Mouse (Mus musculus) testis, adult 2 months (tissue): ENCODE measurements around the gene Olfr679. TPM values are rescaled to one million over a fixed set of nuclear protein-coding genes. Genes with fewer than 3 reads are reported as not detected.
"Not testable (repeated sequence)": the region's sequence is repeated elsewhere in the genome, so short reads cannot be mapped to it uniquely, and the experiment has no call there.

ENCODE experiments used
- H3K27ac ChIP-seq: fragments of 200-500 bp; 2 replicates; pipeline ENCODE4 v1.5.1; 2012; ENCODE audit warnings: low read depth, low read length; ENCODE audit not compliant: control insufficient read depth, insufficient read depth
- H3K27me3 ChIP-seq: fragments of 200-500 bp; 2 replicates; pipeline ENCODE4 v1.6.1; 2012; ENCODE audit warnings: mild to moderate bottlenecking, low read length, moderate library complexity; ENCODE audit not compliant: control insufficient read depth, insufficient read depth
- H3K36me3 ChIP-seq: fragments of 200-500 bp; 2 replicates; pipeline ENCODE4 v1.6.1; 2012; ENCODE audit warnings: mild to moderate bottlenecking, low read length; ENCODE audit not compliant: control insufficient read depth, insufficient read depth
- H3K4me1 ChIP-seq: fragments of 200-500 bp; 2 replicates; pipeline ENCODE4 v1.6.1; 2012; ENCODE audit warnings: low read length; ENCODE audit not compliant: control insufficient read depth, insufficient read depth
- H3K4me3 ChIP-seq: fragments of 200-500 bp; 2 replicates; pipeline ENCODE4 v1.5.1; 2012; ENCODE audit warnings: low read depth, mild to moderate bottlenecking, low read length, moderate library complexity, mixed read lengths; ENCODE audit not compliant: control insufficient read depth
- CTCF ChIP-seq: fragments of 200-500 bp; IDR thresholded peaks from 2 replicates; pipeline ENCODE4 v1.5.1; 2012; ENCODE audit warnings: low read depth, mild to moderate bottlenecking, inconsistent platforms, low read length, moderate library complexity; ENCODE audit not compliant: control insufficient read depth, insufficient read depth, insufficient replicate concordance
- POLR2A ChIP-seq: fragments of 200-500 bp; IDR thresholded peaks from 2 replicates; pipeline ENCODE4 v1.6.1; 2012; ENCODE audit warnings: low read depth, mild to moderate bottlenecking, inconsistent platforms, low read length, moderate library complexity; ENCODE audit not compliant: control insufficient read depth
- polyA plus RNA-seq: library from polyadenylated mRNA; depleted of rRNA; stranded (reverse); fragments of >200 nt; gene quantifications from 2 replicates; pipeline ENCODE4 v1.2.3, GENCODE M21; 2012; rRNA removed

Gene Olfr679
- not detected in 2 replicates for polyA plus RNA-seq

DNA sequence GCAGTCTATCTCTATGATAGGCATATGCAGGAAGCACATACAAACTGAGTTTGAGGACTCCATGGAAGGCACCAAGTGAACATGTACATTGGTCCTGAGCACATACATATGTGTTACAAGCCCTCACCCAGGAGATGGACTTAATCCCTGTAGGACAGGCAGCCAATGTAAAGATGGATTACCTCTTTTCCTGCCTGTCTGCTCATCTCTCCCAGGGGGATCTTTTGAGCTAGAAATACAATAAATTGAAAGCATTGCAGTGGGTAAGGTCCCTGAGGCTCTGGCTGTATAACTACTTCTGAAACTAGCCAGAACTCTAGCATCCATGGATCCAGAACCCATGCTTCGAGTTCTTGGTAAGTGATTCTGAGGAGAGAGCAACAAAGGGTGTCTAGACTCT is at the start of gene Olfr679:
Gene Olfr679 (plus strand): TSS at position 301 of the 400 bp plus-strand sequence.
- H3K4me3 ChIP-seq = no peak within 1 kb of the TSS

GRCm38 (mm10) chr7:105032398-105032797 is 48.6 kb upstream of the Olfr679 start, which contains the start of gene Olfr676:
Gene Olfr676, plus strand, starts transcription at chr7:105032698.
- Histone ChIP-seq H3K36me3 (no peaks in the 10 kb centered on the region), H3K4me1 (no peaks in the 10 kb centered on the region), H3K4me3 (no peak within 1 kb of the TSS), H3K27ac (no peak within 1 kb of the TSS), H3K27me3 (no peaks in the 10 kb centered on the region)
- TF ChIP-seq CTCF = no peak

More for the DNA sequence above, at the start of gene Olfr679:
- no peaks in the 10 kb centered on the region for H3K4me1 ChIP-seq
- no peak within 1 kb of the TSS for H3K27ac ChIP-seq
- no peaks in the 10 kb centered on the region for H3K36me3 ChIP-seq
- TF ChIP-seq CTCF (no peak), POLR2A (no peak)
- H3K27me3 ChIP-seq = no peaks in the 10 kb centered on the region

DNA sequence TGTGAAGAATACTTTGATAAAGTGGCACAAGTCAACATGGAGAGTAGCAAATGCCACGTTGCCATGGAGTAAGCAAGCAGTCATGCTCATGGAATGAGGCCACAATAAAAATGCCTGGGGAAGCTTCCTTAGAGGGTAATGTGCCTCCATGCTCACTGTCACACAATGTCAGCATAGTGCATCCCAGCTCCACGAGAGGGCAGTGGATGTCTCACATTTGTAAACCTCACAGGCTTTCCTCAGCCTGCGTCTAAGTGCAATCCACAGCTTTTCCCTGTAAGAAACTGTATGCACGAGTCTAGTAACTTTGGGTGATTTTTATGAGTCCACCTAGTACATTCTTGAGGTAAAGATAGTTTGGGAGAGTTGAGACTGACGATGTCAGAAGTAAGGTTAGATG is 47.2 kb upstream of the Olfr679 start:
- not testable (repeated sequence) for H3K27me3 ChIP-seq, H3K27ac ChIP-seq, H3K4me3 ChIP-seq, H3K36me3 ChIP-seq, H3K4me1 ChIP-seq

GRCm38 (mm10) chr7:105058951-105059350 is 22.1 kb upstream of the Olfr679 start:
- no peak for TF ChIP-seq POLR2A
- H3K27me3 ChIP-seq = no peaks in the 10 kb centered on the region
- H3K4me3 ChIP-seq = no peak overlapping the region
- no peak overlapping the region for H3K27ac ChIP-seq
- no peaks in the 10 kb centered on the region for H3K4me1 ChIP-seq
- H3K36me3 ChIP-seq = no peaks in the 10 kb centered on the region

DNA sequence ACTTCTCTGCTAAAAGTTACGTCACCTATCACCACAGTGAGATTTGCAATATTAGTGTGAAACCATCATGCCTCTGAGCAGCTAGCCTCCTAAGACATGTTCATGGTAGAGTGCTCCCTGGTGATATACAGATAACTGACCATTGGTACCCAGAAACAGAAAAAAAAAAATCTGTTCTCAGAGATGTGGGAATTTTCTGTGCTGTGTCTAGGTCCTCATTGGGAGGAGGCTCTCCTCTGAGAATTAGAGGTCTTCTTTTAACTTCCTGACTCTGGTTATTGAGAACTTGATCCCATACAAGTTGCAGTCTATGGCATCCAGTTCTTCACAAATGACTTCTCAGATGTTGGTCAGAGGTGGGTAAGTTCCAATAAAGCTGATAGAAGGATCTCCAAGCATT is 16.8 kb upstream of the Olfr679 start, which contains the start of gene Olfr678:
Gene Olfr678 (plus strand): TSS at position 301 of the 400 bp plus-strand sequence.
- Histone ChIP-seq H3K27me3 (no peaks in the 10 kb centered on the region), H3K4me3 (no peak within 1 kb of the TSS), H3K36me3 (no peaks in the 10 kb centered on the region), H3K4me1 (no peaks in the 10 kb centered on the region), H3K27ac (no peak within 1 kb of the TSS)
- TF ChIP-seq CTCF = no peak
- no peak for TF ChIP-seq POLR2A

GRCm38 (mm10) chr7:105092717-105093116 is 11.7 kb downstream of the Olfr679 start, which contains the start of gene Olfr680-ps1:
Gene Olfr680-ps1, minus strand, starts transcription at chr7:105092817.
- not testable (repeated sequence) for H3K27ac ChIP-seq, H3K36me3 ChIP-seq, H3K27me3 ChIP-seq, H3K4me1 ChIP-seq, H3K4me3 ChIP-seq

DNA sequence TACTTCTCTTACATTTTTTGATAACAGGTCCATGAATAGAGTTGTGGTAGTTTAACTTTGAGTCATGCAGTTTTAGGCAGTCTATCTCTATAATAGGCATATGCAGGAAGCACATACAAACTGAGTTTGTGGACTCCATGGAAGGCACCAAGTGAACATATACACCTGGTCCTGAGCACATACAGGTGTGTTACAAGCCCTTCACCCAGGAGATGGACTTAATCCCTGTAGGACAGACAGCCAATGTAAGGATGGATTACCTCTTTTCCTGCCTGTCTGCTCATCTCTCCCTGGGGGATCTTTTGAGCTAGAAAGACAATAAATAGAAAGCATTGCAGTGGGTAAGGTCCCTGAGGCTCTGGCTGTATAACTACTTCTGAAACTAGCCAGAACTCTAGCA is 35.5 kb downstream of the Olfr679 start, which contains the start of gene Olfr681:
Gene Olfr681 (plus strand): TSS at position 301 of the 400 bp plus-strand sequence.
- Histone ChIP-seq H3K27me3 (no peaks in the 10 kb centered on the region), H3K4me3 (no peak within 1 kb of the TSS), H3K36me3 (no peaks in the 10 kb centered on the region), H3K4me1 (no peaks in the 10 kb centered on the region), H3K27ac (no peak within 1 kb of the TSS)
- TF ChIP-seq CTCF = no peak
- TF ChIP-seq POLR2A = no peak

Other genes with a start within 250 kb of the Olfr679 start
- not detected in 2 replicates for gene Usp17lb, start 238.6 kb upstream of the Olfr679 start, polyA plus RNA-seq
- gene Usp17la, start 224.2 kb upstream of the Olfr679 start, polyA plus RNA-seq = not detected in 2 replicates
- gene Olfr665, start 203.2 kb upstream of the Olfr679 start, polyA plus RNA-seq = not detected in 2 replicates
- not detected in 2 replicates for gene Olfr666, start 185.3 kb upstream of the Olfr679 start, polyA plus RNA-seq
- gene Olfr667, start 159.7 kb upstream of the Olfr679 start, polyA plus RNA-seq = not detected in 2 replicates
- not detected in 2 replicates for gene Olfr668, start 153.1 kb upstream of the Olfr679 start, polyA plus RNA-seq
- not detected in 2 replicates for gene Olfr669, start 147.0 kb upstream of the Olfr679 start, polyA plus RNA-seq
- not detected in 2 replicates for gene Olfr670, start 118.6 kb upstream of the Olfr679 start, polyA plus RNA-seq
- not detected in 2 replicates for gene Olfr671, start 102.1 kb upstream of the Olfr679 start, polyA plus RNA-seq
- not detected in 2 replicates for gene Olfr672, start 79.2 kb upstream of the Olfr679 start, polyA plus RNA-seq
- not detected in 2 replicates for gene Olfr675, start 52.7 kb upstream of the Olfr679 start, polyA plus RNA-seq
- not detected in 2 replicates for gene Olfr676, start 48.5 kb upstream of the Olfr679 start, polyA plus RNA-seq
- not detected in 2 replicates for gene Olfr677, start 29.8 kb upstream of the Olfr679 start, polyA plus RNA-seq
- not detected in 2 replicates for gene Olfr678, start 16.7 kb upstream of the Olfr679 start, polyA plus RNA-seq
- gene Olfr680-ps1, start 11.6 kb downstream of the Olfr679 start, polyA plus RNA-seq = not detected in 2 replicates
- gene Olfr681, start 35.6 kb downstream of the Olfr679 start, polyA plus RNA-seq = not detected in 2 replicates
- not detected in 2 replicates for gene Olfr683, start 65.8 kb downstream of the Olfr679 start, polyA plus RNA-seq
- not detected in 2 replicates for gene Olfr684, start 82.4 kb downstream of the Olfr679 start, polyA plus RNA-seq
- not detected in 2 replicates for gene Olfr685, start 104.8 kb downstream of the Olfr679 start, polyA plus RNA-seq
- gene Olfr686, start 126.3 kb downstream of the Olfr679 start, polyA plus RNA-seq = not detected in 2 replicates
- gene Olfr688, start 206.9 kb downstream of the Olfr679 start, polyA plus RNA-seq = not detected in 2 replicates
- gene Olfr689, start 230.0 kb downstream of the Olfr679 start, polyA plus RNA-seq = not detected in 2 replicates